Mouse (Mus musculus) forebrain, embryonic 14.5 days (tissue): ENCODE results near the gene Ccdc171. TPM values are rescaled to one million over a fixed set of nuclear protein-coding genes. Genes with fewer than 3 reads are reported as not detected.

ENCODE experiments used
- ATAC-seq: fragments of 200-750 bp; cut with Nextera tagmentation; 2 replicates; pipeline ENCODE4 v1.8.0; 2017; ENCODE audit warnings: mild to moderate bottlenecking, moderate library complexity
- DNase-seq: peaks from one replicate; pipeline ENCODE4 v3.0.0-alpha.2; 2015; ENCODE audit warnings: low spot score
- H3K27ac ChIP-seq: fragments of 300-500 bp; sonication (generic); 2 replicates; pipeline ENCODE4 v1.5.1; 2014; ENCODE audit warnings: low read depth, mild to moderate bottlenecking, control low read depth, low read length, moderate library complexity
- H3K27me3 ChIP-seq: fragments of 300-500 bp; sonication (generic); replicated peaks from 2 replicates; pipeline ENCODE4 v1.6.1; 2014; ENCODE audit warnings: low read length, control low read depth, mixed read lengths; ENCODE audit not compliant: control insufficient read depth, insufficient read depth
- H3K36me3 ChIP-seq: fragments of 300-500 bp; sonication (generic); 2 replicates; pipeline ENCODE4 v1.6.1; 2014; ENCODE audit warnings: low read length, control low read depth; ENCODE audit not compliant: control insufficient read depth, insufficient read depth
- H3K4me1 ChIP-seq: fragments of 300-500 bp; sonication (generic); 2 replicates; pipeline ENCODE4 v1.6.1; 2014; ENCODE audit warnings: antibody characterized with exemption, low read length, control low read depth; ENCODE audit not compliant: control insufficient read depth, insufficient read depth
- H3K4me2 ChIP-seq: fragments of 300-500 bp; sonication (generic); 2 replicates; pipeline ENCODE4 v1.6.1; 2014; ENCODE audit warnings: mild to moderate bottlenecking, control low read depth, low read length
- H3K4me3 ChIP-seq: fragments of 300-500 bp; sonication (generic); 2 replicates; pipeline ENCODE4 v1.5.1; 2014; ENCODE audit warnings: low read depth, low read length, control low read depth
- H3K9ac ChIP-seq: fragments of 300-500 bp; sonication (generic); 2 replicates; pipeline ENCODE4 v1.6.1; 2014; ENCODE audit warnings: mild to moderate bottlenecking, low read length, control low read depth, moderate library complexity
- H3K9me3 ChIP-seq: fragments of 300-500 bp; sonication (generic); replicated peaks from 2 replicates; pipeline ENCODE4 v1.6.1; 2016; ENCODE audit warnings: low read length, control low read depth, mixed read lengths; ENCODE audit not compliant: control insufficient read depth
- WGBS: fragments of 180-500 bp; shearing (Covaris S2); extraction: QIAGEN DNeasy Blood & Tissue Kit; methylation state at CpG from one replicate; pipeline ENCODE4 v1.1.7; 2014; 5-methylcytosine and 5-hydroxymethylcytosine counted together
- polyA plus RNA-seq: library from polyadenylated mRNA; unstranded; fragments of >200 nt; fragmentation: Nextera tagmentation; extraction: Ambion mirVana; gene quantifications from 2 replicates; pipeline ENCODE4 v1.2.1, GENCODE M21; 2014

The Ccdc171 gene
- polyA plus RNA-seq, 1 experiment from 2014 or later, result 3.8 TPM

- ATAC-seq, result no peak
- Histone ChIP-seq H3K4me2 (no peak overlapping the region), H3K9ac (no peak overlapping the region)
These were observed 352.9 kb downstream of the Ccdc171 start for GRCm38 (mm10) chr4:83878236-83878635.

GRCm38 (mm10) chr4:83888459-83889054 is 363.2 kb downstream of the Ccdc171 start:
- no peak for DNase-seq
- 49% methylated on average over 13 of the region's 13 CpGs for WGBS
- no peak for ATAC-seq
- Histone ChIP-seq H3K9ac (no peak overlapping the region), H3K27ac (no peak overlapping the region), H3K9me3 (no peaks in the 10 kb centered on the region), H3K27me3 (no peaks in the 10 kb centered on the region), H3K36me3 (no peaks in the 10 kb centered on the region), H3K4me3 (no peak overlapping the region), H3K4me2 (no peak overlapping the region), H3K4me1 (no peaks in the 10 kb centered on the region)

More at GRCm38 (mm10) chr4:83878236-83878635, 352.9 kb downstream of the Ccdc171 start:
- 75% methylated on average over 8 of the region's 8 CpGs for WGBS
- Histone ChIP-seq H3K27ac (no peak overlapping the region), H3K9me3 (no peaks in the 10 kb centered on the region), H3K4me3 (no peak overlapping the region), H3K36me3 (no peaks in the 10 kb centered on the region), H3K4me1 (no peaks in the 10 kb centered on the region), H3K27me3 (no peaks in the 10 kb centered on the region)
- no peak for DNase-seq

- DNase-seq, result no peak
- 92% methylated on average over 9 of the region's 9 CpGs for WGBS
- ATAC-seq, result no peak
- H3K4me1 ChIP-seq, result no peaks in the 10 kb centered on the region
- no peak overlapping the region for H3K4me2 ChIP-seq
- H3K27me3 ChIP-seq, result no peaks in the 10 kb centered on the region
- H3K9me3 ChIP-seq, result no peaks in the 10 kb centered on the region
- no peak overlapping the region for H3K4me3 ChIP-seq
- H3K9ac ChIP-seq, result no peak overlapping the region
- H3K27ac ChIP-seq, result no peak overlapping the region
- no peaks in the 10 kb centered on the region for H3K36me3 ChIP-seq
These were observed 376.8 kb downstream of the Ccdc171 start for GRCm38 (mm10) chr4:83902081-83902645.

Other genes with a start within 250 kb of the Ccdc171 start
- gene Ttc39b, start 201.3 kb upstream of the Ccdc171 start, polyA plus RNA-seq, result 14.6 and 14.9 TPM in 2 replicates
- gene Snapc3, start 107.8 kb upstream of the Ccdc171 start, polyA plus RNA-seq, result 90.0 and 101 TPM in 2 replicates
- 299 and 320 TPM in 2 replicates for gene Psip1, start 39.1 kb upstream of the Ccdc171 start, polyA plus RNA-seq